Mouse (Mus musculus): ENCODE measurements around the gene Scgb3a1.
A peak's percentile ranks its signal among the peaks of the same experiment; 100 is the strongest.

DNA sequence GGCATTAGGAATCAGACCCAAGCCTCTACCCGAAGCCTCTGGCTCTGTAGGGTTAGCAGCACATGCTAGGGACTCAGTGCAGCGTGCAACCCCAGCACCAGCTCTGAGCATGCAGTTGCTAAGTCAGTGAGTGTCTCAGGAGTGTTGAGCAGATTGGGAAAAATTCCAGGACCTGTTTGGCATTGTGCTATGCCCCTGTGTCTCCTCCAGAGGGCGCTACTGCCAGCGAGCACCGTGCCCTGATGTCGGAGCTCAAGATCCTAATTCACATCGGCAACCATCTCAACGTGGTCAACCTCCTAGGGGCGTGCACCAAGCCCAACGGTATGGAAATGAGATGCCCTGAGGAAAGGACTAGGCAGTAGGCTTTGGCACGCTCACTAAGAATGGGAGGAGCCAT is 27.0 kb upstream of the Scgb3a1 start:
- peak; percentile 38; the same call in 1 of the 2 replicates for TF ChIP-seq CTCF (IDR thresholded peaks at IDR 0.05; ENCODE audit: borderline replicate concordance, insufficient read depth, low read depth, low read length)
- no peak for TF ChIP-seq POLR2A (IDR thresholded peaks at IDR 0.05; ENCODE audit: borderline replicate concordance, insufficient read depth, low read length)
